Mouse (Mus musculus): ENCODE results near the gene Gp1ba. TPM values are rescaled to one million over a fixed set of nuclear protein-coding genes. Genes with fewer than 3 reads are reported as not detected.

Gp1ba gene
- total and polyA plus RNA-seq, 2 experiments from 2014 or later, result 0.26 TPM; not detected in 1

DNA sequence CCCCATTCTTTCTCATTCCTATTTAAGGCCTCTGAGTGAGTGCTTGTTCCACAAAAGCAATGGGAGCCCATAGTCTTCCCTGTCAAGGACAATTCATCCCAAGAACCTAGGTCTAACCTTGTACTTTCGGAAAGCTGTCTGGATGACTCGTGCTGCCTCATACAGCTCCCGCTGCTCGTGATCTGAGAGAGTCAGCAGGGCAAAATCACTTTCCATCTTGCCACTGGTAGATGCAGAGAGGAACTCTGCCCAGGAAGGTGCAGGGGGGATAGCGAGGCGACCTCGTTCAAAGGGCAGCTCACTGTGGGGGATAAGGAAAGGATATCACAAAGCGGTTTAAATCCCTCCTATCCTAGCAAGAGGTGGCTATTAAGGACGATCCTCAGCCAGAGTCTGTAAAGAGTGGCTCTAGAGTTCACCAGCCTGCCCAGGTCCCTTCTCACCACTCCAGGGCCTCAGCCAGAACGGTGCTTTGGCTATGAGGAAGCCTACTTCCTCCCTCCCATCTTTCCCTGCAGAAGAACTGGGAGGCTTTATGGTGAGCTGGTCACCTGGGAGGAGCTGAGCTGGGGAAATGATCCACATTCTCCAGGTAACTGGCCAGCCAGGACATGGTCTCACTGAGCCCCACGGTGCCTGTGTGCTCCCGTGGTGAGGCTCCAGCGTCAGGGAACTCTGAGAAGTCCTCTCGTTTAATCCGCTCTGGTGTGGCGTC is 32.6 kb downstream of the Gp1ba start:
- ATAC-seq (ENCODE audit: insufficient read depth, low read depth) (no peak), DNase-seq (ENCODE audit: low spot score) (no peak)
- Histone ChIP-seq H3K27me3 (ENCODE audit: control insufficient read depth, insufficient read depth, low read length) (no peaks in the 10 kb centered on the region), H3K4me3 (ENCODE audit: low read depth, low read length) (no peak overlapping the region), H3K9ac (replicated peaks; ENCODE audit: low read depth, low read length) (no peak overlapping the region), H3K36me3 (replicated peaks; ENCODE audit: control insufficient read depth, insufficient read depth, low read length) (peaks cover 30% of the 10 kb centered on the region), H3K4me1 (ENCODE audit: control insufficient read depth, insufficient read depth) (peaks cover 11% of the 10 kb centered on the region), H3K27ac (ENCODE audit: low read depth) (no peak overlapping the region), H3K4me2 (ENCODE audit: low read depth, low read length) (no peak overlapping the region), H3K9me3 (replicated peaks; ENCODE audit: control insufficient read depth, low read length) (no peaks in the 10 kb centered on the region)
- 79% methylated on average over 16 of the region's 16 CpGs for WGBS
- TF ChIP-seq CTCF (IDR thresholded peaks at IDR 0.05; ENCODE audit: low read depth) (no peak), EP300 (IDR thresholded peaks at IDR 0.05; ENCODE audit: low read depth) (no peak)

DNA sequence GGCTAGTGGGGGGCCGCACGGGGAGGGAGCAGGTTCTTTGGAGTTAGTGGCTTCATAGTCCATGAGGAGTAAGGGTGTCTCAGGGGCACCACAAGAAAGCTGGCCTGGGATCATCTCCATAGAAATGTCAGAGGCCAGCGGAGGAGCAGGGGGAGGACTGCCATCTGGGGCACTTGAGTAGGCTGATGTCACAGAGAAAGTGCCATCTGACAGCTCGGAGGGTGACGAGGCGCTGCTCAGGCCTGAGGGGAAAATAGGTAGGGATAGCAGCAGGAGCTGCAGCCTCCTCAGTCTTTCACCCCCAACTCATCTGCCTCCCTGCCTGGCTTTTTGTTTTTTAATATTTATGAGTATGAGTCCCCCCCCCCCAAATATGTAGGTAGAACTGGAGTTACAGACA is 35.1 kb downstream of the Gp1ba start:
- Histone ChIP-seq H3K27ac (ENCODE audit: low read depth) (no peak overlapping the region), H3K9me3 (replicated peaks; ENCODE audit: control insufficient read depth, low read length) (no peaks in the 10 kb centered on the region), H3K36me3 (replicated peaks; ENCODE audit: control insufficient read depth, insufficient read depth, low read length) (peaks cover 46% of the 10 kb centered on the region), H3K4me3 (ENCODE audit: low read depth, low read length) (no peak overlapping the region), H3K9ac (replicated peaks; ENCODE audit: low read depth, low read length) (no peak overlapping the region), H3K4me2 (ENCODE audit: low read depth, low read length) (no peak overlapping the region), H3K4me1 (ENCODE audit: control insufficient read depth, insufficient read depth) (0 out of 2 replicates have a peak, but pooled peaks cover 3% of the 10 kb centered on the region), H3K27me3 (ENCODE audit: control insufficient read depth, insufficient read depth, low read length) (no peaks in the 10 kb centered on the region)
- 80% methylated on average over 6 of the region's 6 CpGs for WGBS
- no peak for DNase-seq (ENCODE audit: low spot score)
- TF ChIP-seq EP300 (IDR thresholded peaks at IDR 0.05; ENCODE audit: low read depth) (no peak), CTCF (IDR thresholded peaks at IDR 0.05; ENCODE audit: low read depth) (no peak)
- no peak for ATAC-seq (ENCODE audit: insufficient read depth, low read depth)

DNA sequence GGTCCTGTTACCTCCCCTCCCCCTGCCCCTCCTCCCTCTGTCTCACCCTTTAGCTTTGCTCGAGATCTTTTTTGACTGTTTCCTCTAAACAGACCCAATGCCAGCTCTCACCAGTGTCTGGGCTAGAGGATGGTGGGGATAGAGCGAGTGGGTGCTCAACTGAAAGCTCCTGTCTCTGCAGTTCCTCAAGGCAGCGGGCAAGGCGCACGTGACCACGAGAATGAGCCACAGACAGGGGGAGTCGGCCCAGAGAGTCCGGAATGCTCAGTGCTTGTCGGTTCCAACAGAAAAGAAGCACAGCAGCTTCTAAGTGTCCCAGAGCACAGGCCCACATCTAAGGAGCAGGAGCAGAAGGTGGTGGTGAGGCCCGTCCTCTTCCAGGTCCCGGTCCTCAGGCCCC is 35.6 kb downstream of the Gp1ba start:
- Histone ChIP-seq H3K27me3 (ENCODE audit: control insufficient read depth, insufficient read depth, low read length) (no peaks in the 10 kb centered on the region), H3K9me3 (replicated peaks; ENCODE audit: control insufficient read depth, low read length) (no peaks in the 10 kb centered on the region), H3K9ac (replicated peaks; ENCODE audit: low read depth, low read length) (no peak overlapping the region), H3K36me3 (replicated peaks; ENCODE audit: control insufficient read depth, insufficient read depth, low read length) (peaks cover 51% of the 10 kb centered on the region), H3K4me3 (ENCODE audit: low read depth, low read length) (no peak overlapping the region), H3K4me1 (ENCODE audit: control insufficient read depth, insufficient read depth) (0 out of 2 replicates have a peak, but pooled peaks cover 3% of the 10 kb centered on the region), H3K4me2 (ENCODE audit: low read depth, low read length) (no peak overlapping the region), H3K27ac (ENCODE audit: low read depth) (no peak overlapping the region)
- no peak for ATAC-seq (ENCODE audit: insufficient read depth, low read depth)
- TF ChIP-seq EP300 (IDR thresholded peaks at IDR 0.05; ENCODE audit: low read depth), result no peak
- no peak for TF ChIP-seq CTCF (IDR thresholded peaks at IDR 0.05; ENCODE audit: low read depth)
- 70% methylated on average over 11 of the region's 11 CpGs for WGBS
- DNase-seq (ENCODE audit: low spot score), result no peak

DNA sequence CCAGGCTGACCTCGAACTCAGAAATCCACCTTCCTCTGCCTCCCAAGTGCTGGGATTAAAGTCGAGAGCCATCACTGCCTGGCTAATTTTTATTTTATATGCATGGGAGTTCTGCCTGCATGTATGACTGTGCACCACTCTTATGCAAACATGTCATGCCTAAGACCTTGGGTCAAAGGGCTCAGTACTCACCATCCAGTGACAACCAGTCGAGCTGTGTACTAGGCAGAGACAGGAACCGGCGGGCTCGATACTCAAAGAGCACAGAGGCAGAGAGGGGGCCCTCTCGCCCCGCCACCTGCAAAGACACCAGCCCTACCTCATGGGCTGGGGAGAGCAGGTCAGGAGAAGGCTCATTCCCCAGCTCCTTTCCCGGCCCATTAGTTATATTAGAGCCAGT is 39.2 kb downstream of the Gp1ba start:
- Histone ChIP-seq H3K4me2 (ENCODE audit: low read depth, low read length) (no peak overlapping the region), H3K9me3 (replicated peaks; ENCODE audit: control insufficient read depth, low read length) (no peaks in the 10 kb centered on the region), H3K9ac (replicated peaks; ENCODE audit: low read depth, low read length) (no peak overlapping the region), H3K27ac (ENCODE audit: low read depth) (no peak overlapping the region), H3K36me3 (replicated peaks; ENCODE audit: control insufficient read depth, insufficient read depth, low read length) (peaks cover 74% of the 10 kb centered on the region), H3K4me1 (ENCODE audit: control insufficient read depth, insufficient read depth) (peaks cover 8% of the 10 kb centered on the region), H3K27me3 (ENCODE audit: control insufficient read depth, insufficient read depth, low read length) (no peaks in the 10 kb centered on the region), H3K4me3 (ENCODE audit: low read depth, low read length) (no peak overlapping the region)
- ATAC-seq (ENCODE audit: insufficient read depth, low read depth) (no peak), DNase-seq (ENCODE audit: low spot score) (no peak)
- WGBS, result 81% methylated on average over 9 of the region's 9 CpGs
- TF ChIP-seq CTCF (IDR thresholded peaks at IDR 0.05; ENCODE audit: low read depth) (no peak), EP300 (IDR thresholded peaks at IDR 0.05; ENCODE audit: low read depth) (no peak)

DNA sequence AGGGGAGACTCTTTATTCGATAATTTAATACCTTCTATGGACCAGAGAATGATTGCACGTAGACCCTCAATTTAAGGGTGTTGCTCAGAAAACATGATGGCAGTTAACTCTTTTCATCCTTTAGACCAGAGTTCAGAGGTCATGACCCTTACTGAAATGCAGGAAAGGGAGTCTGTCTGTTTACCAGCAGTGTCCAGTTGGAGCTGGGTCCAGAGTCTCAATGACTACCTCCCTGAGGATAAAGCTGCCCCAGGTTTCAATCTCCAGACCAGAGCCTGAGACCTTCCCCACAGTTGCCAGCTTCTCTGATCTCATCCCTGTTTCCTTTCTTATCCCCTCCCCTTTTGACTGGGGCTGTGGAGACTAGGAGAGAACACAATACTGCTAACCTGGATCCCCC is 39.7 kb downstream of the Gp1ba start:
- H3K9ac ChIP-seq (replicated peaks; ENCODE audit: low read depth, low read length), result no peak overlapping the region
- TF ChIP-seq EP300 (IDR thresholded peaks at IDR 0.05; ENCODE audit: low read depth) (no peak), CTCF (IDR thresholded peaks at IDR 0.05; ENCODE audit: low read depth) (no peak)
- ATAC-seq (ENCODE audit: insufficient read depth, low read depth), result no peak
- H3K4me1 ChIP-seq (ENCODE audit: control insufficient read depth, insufficient read depth), result peaks cover 8% of the 10 kb centered on the region
- no peak overlapping the region for H3K4me3 ChIP-seq (ENCODE audit: low read depth, low read length)
- H3K27me3 ChIP-seq (ENCODE audit: control insufficient read depth, insufficient read depth, low read length), result no peaks in the 10 kb centered on the region
- peaks cover 78% of the 10 kb centered on the region for H3K36me3 ChIP-seq (replicated peaks; ENCODE audit: control insufficient read depth, insufficient read depth, low read length)
- H3K9me3 ChIP-seq (replicated peaks; ENCODE audit: control insufficient read depth, low read length), result no peaks in the 10 kb centered on the region
- no peak overlapping the region for H3K27ac ChIP-seq (ENCODE audit: low read depth)
- no peak for DNase-seq (ENCODE audit: low spot score)
- 90% methylated on average over 2 of the region's 2 CpGs for WGBS
- H3K4me2 ChIP-seq (ENCODE audit: low read depth, low read length), result no peak overlapping the region

DNA sequence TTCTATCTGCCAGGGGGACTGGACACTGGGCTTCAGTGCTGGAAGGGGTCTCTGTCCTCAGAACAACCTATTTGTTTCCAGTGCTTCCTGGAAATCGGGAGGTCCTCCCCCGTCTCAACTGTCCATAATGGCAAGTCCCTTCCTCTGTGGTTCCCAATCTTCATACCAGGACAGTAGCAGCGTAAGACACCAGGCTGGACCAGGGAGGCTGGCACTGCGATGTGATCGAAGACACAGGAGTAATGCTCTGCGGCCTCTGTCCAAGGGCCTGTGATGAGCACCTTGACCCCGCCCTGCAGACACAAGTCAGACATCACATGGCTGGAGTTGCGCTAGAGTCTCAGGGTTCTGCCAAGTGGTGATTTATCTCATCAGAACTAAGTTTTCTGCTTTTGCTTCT is 40.4 kb downstream of the Gp1ba start:
- H3K9me3 ChIP-seq (replicated peaks; ENCODE audit: control insufficient read depth, low read length), result no peaks in the 10 kb centered on the region
- peaks cover 78% of the 10 kb centered on the region for H3K36me3 ChIP-seq (replicated peaks; ENCODE audit: control insufficient read depth, insufficient read depth, low read length)
- no peak overlapping the region for H3K4me2 ChIP-seq (ENCODE audit: low read depth, low read length)
- H3K27ac ChIP-seq (ENCODE audit: low read depth), result no peak overlapping the region
- DNase-seq (ENCODE audit: low spot score), result no peak
- no peak for ATAC-seq (ENCODE audit: insufficient read depth, low read depth)
- H3K9ac ChIP-seq (replicated peaks; ENCODE audit: low read depth, low read length), result no peak overlapping the region
- no peaks in the 10 kb centered on the region for H3K27me3 ChIP-seq (ENCODE audit: control insufficient read depth, insufficient read depth, low read length)
- WGBS, result 93% methylated on average over 8 of the region's 8 CpGs
- peaks cover 8% of the 10 kb centered on the region for H3K4me1 ChIP-seq (ENCODE audit: control insufficient read depth, insufficient read depth)
- no peak for TF ChIP-seq EP300 (IDR thresholded peaks at IDR 0.05; ENCODE audit: low read depth)
- TF ChIP-seq CTCF (IDR thresholded peaks at IDR 0.05; ENCODE audit: low read depth), result no peak
- H3K4me3 ChIP-seq (ENCODE audit: low read depth, low read length), result no peak overlapping the region

All from heart, postnatal 0 days (tissue).